Mouse (Mus musculus) heart, adult 10 weeks (tissue): Measurements from ENCODE around the gene Krtap13-1. TPM values are rescaled to one million over a fixed set of nuclear protein-coding genes. Genes with fewer than 3 reads are reported as not detected.

ENCODE experiments used
- polyA plus RNA-seq: library from polyadenylated mRNA; stranded (reverse); fragments of 350-450 nt; fragmentation: Illumina TruSeq; extraction: RNeasy Lipid Tissue Mini Kit (QIAGEN cat#74804); gene quantifications from one replicate; pipeline ENCODE4 v1.2.3, GENCODE M21; 2014; ENCODE audit warnings: low read depth, low replicate concordance

The Krtap13-1 gene
- polyA plus RNA-seq, result not detected

DNA sequence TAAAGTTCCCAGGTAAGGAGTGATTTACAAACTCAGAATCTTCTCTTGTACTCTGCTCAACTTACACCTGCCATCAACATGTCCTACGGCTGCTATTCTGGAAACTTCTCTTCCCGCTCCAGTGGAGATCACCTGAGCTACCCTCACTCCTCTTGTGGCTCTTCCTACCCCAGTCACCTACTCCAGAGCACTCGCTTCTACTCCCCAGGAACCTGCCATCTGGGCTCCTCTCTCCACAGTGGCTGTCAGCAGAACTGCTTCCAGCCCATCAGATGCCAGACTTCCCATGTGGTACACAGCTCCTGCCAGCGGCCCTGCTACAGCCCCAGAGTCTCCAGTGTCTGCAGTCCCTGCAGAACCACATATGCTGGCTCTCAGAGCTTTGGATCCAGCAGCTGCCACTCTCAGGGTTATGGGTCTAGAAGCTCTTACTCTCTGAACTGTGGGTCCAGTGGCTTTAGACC is at the start of gene Krtap13-1:
Gene Krtap13-1 (plus strand): TSS at position 51 of the 464 bp plus-strand sequence.

GRCm38 (mm10) chr16:88707496-88708012 is 21.1 kb upstream of the Krtap13-1 start, which contains the start of gene 2310061N02Rik:
TSS of gene 2310061N02Rik (minus strand) at chr16:88707962.

GRCm38 (mm10) chr16:88751535-88751934 is 22.9 kb downstream of the Krtap13-1 start, which contains the start of gene Krtap13:
TSS of gene Krtap13 (minus strand) at chr16:88751635.

GRCm38 (mm10) chr16:88758547-88758946 is 29.9 kb downstream of the Krtap13-1 start, which contains the start of gene 2310034C09Rik:
TSS of gene 2310034C09Rik (plus strand) at chr16:88758847.

GRCm38 (mm10) chr16:88774106-88774505 is 45.4 kb downstream of the Krtap13-1 start, which contains the start of gene 2310057N15Rik:
TSS of gene 2310057N15Rik (minus strand) at chr16:88774206.

DNA sequence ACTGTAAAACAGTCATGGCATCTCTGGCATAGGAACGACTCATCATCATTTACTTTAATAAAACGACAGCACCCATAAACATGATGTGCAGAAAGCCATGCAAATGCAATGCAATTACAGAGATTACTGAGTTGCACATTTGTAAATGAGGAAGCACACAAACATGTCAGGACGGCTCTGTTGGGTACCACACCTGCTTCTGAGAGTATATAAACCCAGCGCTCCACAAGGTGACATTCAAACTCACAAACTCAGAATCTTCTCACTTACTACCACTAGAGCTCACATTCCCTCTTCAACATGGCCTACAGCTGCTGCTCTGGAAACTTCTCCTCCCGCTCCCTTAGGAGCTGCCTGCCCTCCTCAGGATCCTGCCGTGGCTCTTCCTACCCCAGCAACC is 48.9 kb downstream of the Krtap13-1 start, which contains the start of gene Gm5965:
Gene Gm5965 (plus strand): TSS at position 301 of the 400 bp plus-strand sequence.

Other genes with a start within 250 kb of the Krtap13-1 start
- gene Cldn17, start 221.9 kb upstream of the Krtap13-1 start, polyA plus RNA-seq, result not detected
- gene Cldn8, start 165.7 kb upstream of the Krtap13-1 start, polyA plus RNA-seq, result not detected
- not detected for gene Krtap24-1, start 116.6 kb upstream of the Krtap13-1 start, polyA plus RNA-seq
- not detected for gene 2310079G19Rik, start 101.2 kb upstream of the Krtap13-1 start, polyA plus RNA-seq
- not detected for gene Krtap26-1, start 81.1 kb upstream of the Krtap13-1 start, polyA plus RNA-seq
- gene Krtap27-1, start 57.2 kb upstream of the Krtap13-1 start, polyA plus RNA-seq, result not detected
- gene 2310061N02Rik, start 20.9 kb upstream of the Krtap13-1 start, polyA plus RNA-seq, result not detected
- not detected for gene Krtap13, start 22.8 kb downstream of the Krtap13-1 start, polyA plus RNA-seq
- not detected for gene 2310034C09Rik, start 30.0 kb downstream of the Krtap13-1 start, polyA plus RNA-seq
- gene 2310057N15Rik, start 45.3 kb downstream of the Krtap13-1 start, polyA plus RNA-seq, result not detected
- gene Gm5965, start 49.0 kb downstream of the Krtap13-1 start, polyA plus RNA-seq, result not detected
- gene Gm20741, start 83.4 kb downstream of the Krtap13-1 start, polyA plus RNA-seq, result not detected
- gene Krtap15, start 91.4 kb downstream of the Krtap13-1 start, polyA plus RNA-seq, result not detected
- gene Krtap14, start 97.3 kb downstream of the Krtap13-1 start, polyA plus RNA-seq, result not detected
- not detected for gene Krtap19-1, start 140.5 kb downstream of the Krtap13-1 start, polyA plus RNA-seq
- gene Krtap19-2, start 145.4 kb downstream of the Krtap13-1 start, polyA plus RNA-seq, result not detected
- not detected for gene Krtap19-3, start 149.2 kb downstream of the Krtap13-1 start, polyA plus RNA-seq
- not detected for gene Krtap19-4, start 156.2 kb downstream of the Krtap13-1 start, polyA plus RNA-seq
- gene Krtap19-5, start 167.6 kb downstream of the Krtap13-1 start, polyA plus RNA-seq, result not detected
- gene Krtap19-9b, start 203.4 kb downstream of the Krtap13-1 start, polyA plus RNA-seq, result not detected
- not detected for gene Krtap16-3, start 234.0 kb downstream of the Krtap13-1 start, polyA plus RNA-seq